Mouse (Mus musculus) lung, adult 2 months (tissue): ENCODE results near the gene Tcf23.

Source experiments
- CTCF ChIP-seq: fragments of 200-500 bp; IDR thresholded peaks from 2 replicates; pipeline ENCODE4 v1.5.1; 2011; ENCODE audit warnings: mild to moderate bottlenecking, low read length, control low read depth; ENCODE audit not compliant: insufficient read depth
- POLR2A ChIP-seq: fragments of 200-500 bp; IDR thresholded peaks from 2 replicates; pipeline ENCODE4 v1.6.1; 2011; ENCODE audit warnings: low read depth, mild to moderate bottlenecking, control low read depth, low read length, borderline replicate concordance; ENCODE audit errors: extremely low read depth

DNA sequence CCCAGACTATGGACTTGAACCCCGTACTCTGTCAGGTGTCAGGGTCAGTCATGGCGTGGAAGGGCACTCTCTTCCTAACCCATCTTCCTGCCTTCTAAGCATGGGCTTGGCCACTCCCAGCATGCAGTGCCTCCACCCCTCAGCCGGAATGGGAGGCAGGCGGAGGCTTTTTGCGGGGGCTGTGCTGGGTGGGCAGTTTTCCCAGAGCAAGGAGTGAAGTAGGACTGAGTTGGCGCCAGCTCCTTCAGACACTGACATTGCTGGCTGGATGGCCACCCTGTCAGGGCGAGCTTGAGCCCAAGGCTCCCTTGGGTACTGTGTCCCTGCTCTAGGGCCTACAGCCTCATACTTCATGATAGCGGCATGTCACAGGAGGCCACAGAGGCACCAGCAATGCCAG, at the start of gene Tcf23:
- TF ChIP-seq CTCF (no peak), POLR2A (no peak)
